Mouse (Mus musculus): Measurements from ENCODE around the gene Wdcp. TPM values are rescaled to one million over a fixed set of nuclear protein-coding genes. Genes with fewer than 3 reads are reported as not detected.
"Not testable (repeated sequence)": the region's sequence is repeated elsewhere in the genome, so short reads cannot be mapped to it uniquely, and the experiment has no call there.

Wdcp gene
- polyA plus RNA-seq, 1 experiment from 2014 or later = 17.1 TPM

- Histone ChIP-seq H3K4me3 (ENCODE audit: low read depth, low read length) (peak overlapping the region; percentile 42), H3K36me3 (ENCODE audit: control insufficient read depth, insufficient read depth, low read length) (no peaks in the 10 kb centered on the region), H3K27me3 (ENCODE audit: control insufficient read depth, insufficient read depth, low read length) (no peaks in the 10 kb centered on the region), H3K9ac (ENCODE audit: low read depth, low read length) (peak overlapping the region; percentile 72), H3K4me2 (peak overlapping the region; percentile 79), H3K4me1 (ENCODE audit: control insufficient read depth, insufficient read depth, low read length) (peaks cover 22% of the 10 kb centered on the region; the same call in 1 of the 2 replicates), H3K27ac (ENCODE audit: low read depth, low read length) (peak overlapping the region; percentile 84), H3K9me3 (replicated peaks; ENCODE audit: control insufficient read depth, low read length) (no peaks in the 10 kb centered on the region)
- ATAC-seq (replicated peaks; ENCODE audit: insufficient number of reproducible peaks, low FRiP score, low TSS enrichment) = no peak
- 63% methylated on average over 6 of the region's 6 CpGs for WGBS (ENCODE audit: insufficient replicate concordance)
Measured at GRCm38 (mm10) chr12:4873531-4873930, 30.4 kb downstream of the Wdcp start.

DNA sequence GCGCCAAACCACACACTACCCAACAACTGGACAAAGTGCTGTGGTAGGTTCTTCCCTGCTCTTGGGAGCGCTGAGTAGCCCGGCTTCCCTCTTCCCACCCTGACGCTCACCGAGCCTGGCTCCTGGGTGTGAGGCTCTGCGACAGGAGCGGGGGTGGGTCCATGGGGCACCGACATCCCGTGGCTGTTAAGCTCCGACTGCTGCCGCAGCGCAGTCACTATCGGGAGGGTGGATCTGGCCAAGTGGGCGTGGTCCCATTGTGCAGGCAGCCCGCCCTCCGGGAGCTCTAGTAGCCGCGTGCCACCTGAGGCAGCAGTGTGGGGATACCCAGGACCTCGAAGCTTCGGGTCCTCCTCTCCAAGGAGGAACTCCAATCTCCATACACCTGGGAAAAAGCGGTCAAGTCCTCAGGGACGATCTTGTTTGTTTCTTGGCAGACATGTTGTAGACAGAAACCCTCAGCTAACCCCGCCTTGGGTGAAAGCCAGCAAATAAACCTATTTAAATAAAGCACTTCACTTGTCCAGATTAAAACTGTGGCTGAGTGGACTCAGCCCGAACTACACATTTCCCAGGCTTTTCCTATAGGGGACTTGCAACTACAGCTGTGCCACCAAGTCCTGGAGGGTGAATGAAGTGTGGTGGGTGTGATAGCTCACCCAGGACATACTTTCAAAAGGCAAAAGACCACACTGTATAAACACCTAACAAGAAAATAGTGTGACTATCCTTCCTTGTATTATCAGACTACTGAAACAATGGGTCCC lies 31.2 kb downstream of the Wdcp start, which contains the start of gene Mfsd2b:
TSS of gene Mfsd2b (minus strand) at position 199 of the 767 bp plus-strand sequence.
- peak within 1 kb of the TSS; percentile 72 for H3K9ac ChIP-seq (ENCODE audit: low read depth, low read length)
- peaks cover 21% of the 10 kb centered on the region; the same call in 1 of the 2 replicates for H3K4me1 ChIP-seq (ENCODE audit: control insufficient read depth, insufficient read depth, low read length)
- peaks cover 2% of the 10 kb centered on the region; the same call in 1 of the 2 replicates for H3K36me3 ChIP-seq (ENCODE audit: control insufficient read depth, insufficient read depth, low read length)
- peak within 1 kb of the TSS; percentile 84 for H3K27ac ChIP-seq (ENCODE audit: low read depth, low read length)
- peak within 1 kb of the TSS; percentile 79 for H3K4me2 ChIP-seq
- H3K9me3 ChIP-seq (replicated peaks; ENCODE audit: control insufficient read depth, low read length) = no peaks in the 10 kb centered on the region
- H3K4me3 ChIP-seq (ENCODE audit: low read depth, low read length) = peak within 1 kb of the TSS; percentile 42
- no peaks in the 10 kb centered on the region for H3K27me3 ChIP-seq (ENCODE audit: control insufficient read depth, insufficient read depth, low read length)
- 4% methylated on average over 24 of the region's 24 CpGs for WGBS (ENCODE audit: insufficient replicate concordance)
- peak; percentile 89 for ATAC-seq (replicated peaks; ENCODE audit: insufficient number of reproducible peaks, low FRiP score, low TSS enrichment)

DNA sequence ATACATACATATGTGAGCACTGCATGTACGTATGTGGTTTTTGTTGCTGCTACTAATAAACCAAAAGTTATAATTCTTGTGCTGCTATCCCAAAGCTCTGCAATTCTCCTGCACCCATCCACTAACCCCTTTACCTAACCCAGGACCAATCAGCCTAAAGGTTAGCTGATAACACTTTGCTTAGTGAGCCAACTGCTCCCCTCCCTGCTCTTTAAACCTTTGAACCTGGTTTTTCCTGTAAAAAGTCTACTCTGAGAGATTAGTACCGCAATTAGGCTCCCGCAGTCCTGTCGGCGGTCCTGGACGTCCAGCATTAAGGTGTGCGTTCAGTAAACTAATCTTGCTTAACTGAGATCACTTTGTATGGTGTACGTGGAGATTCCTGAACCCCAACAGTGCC lies 32.5 kb downstream of the Wdcp start:
- no peak overlapping the region for H3K4me3 ChIP-seq (ENCODE audit: low read depth, low read length)
- WGBS (ENCODE audit: insufficient replicate concordance) = 83% methylated on average over 8 of the region's 8 CpGs

DNA sequence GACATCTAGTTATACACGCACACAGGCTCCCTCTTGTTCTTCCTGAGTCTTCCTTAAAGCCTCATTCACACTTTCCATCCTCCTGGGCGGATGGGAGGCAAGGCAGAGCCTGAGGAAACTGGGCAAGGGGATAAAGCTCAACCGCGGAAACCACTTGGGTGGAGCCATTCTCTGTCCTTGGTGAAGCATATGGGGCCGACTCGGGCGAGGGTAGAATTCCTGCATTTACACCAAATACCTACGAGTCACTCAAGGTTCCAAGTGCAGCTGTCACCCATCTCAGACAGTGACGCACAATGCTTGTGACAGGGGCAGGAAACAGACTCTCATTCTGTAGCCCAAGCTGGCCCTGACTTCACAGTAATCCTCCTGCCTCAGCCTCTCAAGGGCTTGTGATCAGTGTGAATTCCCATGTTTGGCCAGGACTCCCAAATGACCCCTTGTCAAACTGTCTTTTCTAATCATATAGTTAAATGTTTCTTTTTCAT lies 35.2 kb downstream of the Wdcp start:
- Histone ChIP-seq H3K27ac (ENCODE audit: low read depth, low read length) (no peak overlapping the region), H3K4me3 (ENCODE audit: low read depth, low read length) (no peak overlapping the region), H3K9me3 (replicated peaks; ENCODE audit: control insufficient read depth, low read length) (no peaks in the 10 kb centered on the region), H3K36me3 (ENCODE audit: control insufficient read depth, insufficient read depth, low read length) (peaks cover 5% of the 10 kb centered on the region), H3K4me2 (no peak overlapping the region), H3K27me3 (ENCODE audit: control insufficient read depth, insufficient read depth, low read length) (no peaks in the 10 kb centered on the region), H3K9ac (ENCODE audit: low read depth, low read length) (no peak overlapping the region), H3K4me1 (ENCODE audit: control insufficient read depth, insufficient read depth, low read length) (peaks cover 13% of the 10 kb centered on the region; the same call in 1 of the 2 replicates)
- WGBS (ENCODE audit: insufficient replicate concordance) = 59% methylated on average over 9 of the region's 9 CpGs
- ATAC-seq (replicated peaks; ENCODE audit: insufficient number of reproducible peaks, low FRiP score, low TSS enrichment) = no peak

More for the DNA sequence above, 32.5 kb downstream of the Wdcp start:
- peaks cover 3% of the 10 kb centered on the region for H3K36me3 ChIP-seq (ENCODE audit: control insufficient read depth, insufficient read depth, low read length)
- no peak overlapping the region for H3K4me2 ChIP-seq
- H3K4me1 ChIP-seq (ENCODE audit: control insufficient read depth, insufficient read depth, low read length) = peaks cover 20% of the 10 kb centered on the region; the same call in 1 of the 2 replicates
- no peak overlapping the region for H3K27ac ChIP-seq (ENCODE audit: low read depth, low read length)
- ATAC-seq (replicated peaks; ENCODE audit: insufficient number of reproducible peaks, low FRiP score, low TSS enrichment) = no peak
- no peak overlapping the region for H3K9ac ChIP-seq (ENCODE audit: low read depth, low read length)
- no peaks in the 10 kb centered on the region for H3K9me3 ChIP-seq (replicated peaks; ENCODE audit: control insufficient read depth, low read length)
- no peaks in the 10 kb centered on the region for H3K27me3 ChIP-seq (ENCODE audit: control insufficient read depth, insufficient read depth, low read length)

- H3K4me3 ChIP-seq (ENCODE audit: low read depth, low read length) = no peak overlapping the region
- no peak overlapping the region for H3K9ac ChIP-seq (ENCODE audit: low read depth, low read length)
- WGBS (ENCODE audit: insufficient replicate concordance) = 92% methylated on average over 5 of the region's 5 CpGs
- ATAC-seq (replicated peaks; ENCODE audit: insufficient number of reproducible peaks, low FRiP score, low TSS enrichment) = no peak
- peaks cover 8% of the 10 kb centered on the region; the same call in 1 of the 2 replicates for H3K4me1 ChIP-seq (ENCODE audit: control insufficient read depth, insufficient read depth, low read length)
- peaks cover 5% of the 10 kb centered on the region for H3K36me3 ChIP-seq (ENCODE audit: control insufficient read depth, insufficient read depth, low read length)
- no peaks in the 10 kb centered on the region for H3K27me3 ChIP-seq (ENCODE audit: control insufficient read depth, insufficient read depth, low read length)
- H3K27ac ChIP-seq (ENCODE audit: low read depth, low read length) = no peak overlapping the region
- H3K9me3 ChIP-seq (replicated peaks; ENCODE audit: control insufficient read depth, low read length) = no peaks in the 10 kb centered on the region
- H3K4me2 ChIP-seq = no peak overlapping the region
Measured at GRCm38 (mm10) chr12:4879048-4879447, 35.9 kb downstream of the Wdcp start.

DNA sequence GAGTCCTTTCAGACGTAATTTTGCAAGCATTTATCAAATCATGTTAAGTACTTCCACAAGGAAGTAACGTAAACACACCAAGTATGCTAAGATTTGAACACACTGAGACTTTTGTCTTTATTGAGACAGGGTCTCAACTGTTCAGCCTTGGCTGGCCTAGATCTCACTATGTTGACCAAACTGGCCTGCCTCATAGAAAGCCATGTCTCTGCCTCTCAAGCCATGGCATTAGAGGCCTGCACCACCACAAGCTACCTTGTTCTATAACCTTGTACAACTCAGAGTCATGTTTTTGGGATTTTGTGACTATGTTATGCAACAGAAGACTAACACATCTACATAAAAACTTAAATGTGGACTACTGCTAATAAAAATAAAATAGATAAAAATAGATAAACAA lies 39.0 kb downstream of the Wdcp start:
- Histone ChIP-seq H3K36me3 (ENCODE audit: control insufficient read depth, insufficient read depth, low read length) (peaks cover 5% of the 10 kb centered on the region), H3K9me3 (replicated peaks; ENCODE audit: control insufficient read depth, low read length) (no peaks in the 10 kb centered on the region), H3K4me2 (no peak overlapping the region), H3K4me1 (ENCODE audit: control insufficient read depth, insufficient read depth, low read length) (no peaks in the 10 kb centered on the region), H3K4me3 (ENCODE audit: low read depth, low read length) (no peak overlapping the region), H3K9ac (ENCODE audit: low read depth, low read length) (no peak overlapping the region), H3K27ac (ENCODE audit: low read depth, low read length) (no peak overlapping the region), H3K27me3 (ENCODE audit: control insufficient read depth, insufficient read depth, low read length) (no peaks in the 10 kb centered on the region)
- ATAC-seq (replicated peaks; ENCODE audit: insufficient number of reproducible peaks, low FRiP score, low TSS enrichment) = no peak
- 81% methylated on average over 2 of the region's 2 CpGs for WGBS (ENCODE audit: insufficient replicate concordance)

- ATAC-seq (replicated peaks; ENCODE audit: insufficient number of reproducible peaks, low FRiP score, low TSS enrichment) = no peak
- peaks cover 2% of the 10 kb centered on the region; the same call in 1 of the 2 replicates for H3K36me3 ChIP-seq (ENCODE audit: control insufficient read depth, insufficient read depth, low read length)
- no peaks in the 10 kb centered on the region for H3K27me3 ChIP-seq (ENCODE audit: control insufficient read depth, insufficient read depth, low read length)
- no peak overlapping the region for H3K27ac ChIP-seq (ENCODE audit: low read depth, low read length)
- no peaks in the 10 kb centered on the region for H3K9me3 ChIP-seq (replicated peaks; ENCODE audit: control insufficient read depth, low read length)
- H3K4me2 ChIP-seq = no peak overlapping the region
- WGBS (ENCODE audit: insufficient replicate concordance) = 80% methylated on average over 1 of the region's 1 CpGs
- peaks cover 5% of the 10 kb centered on the region; the same call in 1 of the 2 replicates for H3K4me1 ChIP-seq (ENCODE audit: control insufficient read depth, insufficient read depth, low read length)
- no peak overlapping the region for H3K4me3 ChIP-seq (ENCODE audit: low read depth, low read length)
- H3K9ac ChIP-seq (ENCODE audit: low read depth, low read length) = no peak overlapping the region
Measured at GRCm38 (mm10) chr12:4885062-4885461, 42.0 kb downstream of the Wdcp start.

DNA sequence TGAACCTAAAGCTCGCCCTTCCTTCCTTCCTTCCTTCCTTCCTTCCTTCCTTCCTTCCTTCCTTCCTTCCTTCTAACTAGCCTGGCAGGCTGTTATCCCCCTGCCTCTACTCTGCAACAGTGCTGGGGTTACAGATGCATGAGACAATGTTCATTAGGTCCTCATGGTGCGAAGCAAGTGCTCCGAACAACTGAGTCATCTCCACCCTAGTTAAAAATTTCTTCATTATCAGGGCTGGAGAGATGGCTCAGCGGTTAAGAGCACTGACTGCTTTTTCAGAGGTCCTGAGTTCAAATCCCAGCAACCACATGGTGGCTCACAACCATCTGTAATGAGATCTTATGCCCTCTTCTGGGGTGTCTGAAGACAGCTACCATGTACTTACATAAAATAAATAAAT lies 43.5 kb downstream of the Wdcp start:
- WGBS (ENCODE audit: insufficient replicate concordance) = 94% methylated on average over 4 of the region's 4 CpGs
- not testable (repeated sequence) for H3K4me1 ChIP-seq (ENCODE audit: control insufficient read depth, insufficient read depth, low read length); ATAC-seq (replicated peaks; ENCODE audit: insufficient number of reproducible peaks, low FRiP score, low TSS enrichment); H3K4me3 ChIP-seq (ENCODE audit: low read depth, low read length); H3K9me3 ChIP-seq (replicated peaks; ENCODE audit: control insufficient read depth, low read length); H3K27ac ChIP-seq (ENCODE audit: low read depth, low read length); H3K36me3 ChIP-seq (ENCODE audit: control insufficient read depth, insufficient read depth, low read length); H3K9ac ChIP-seq (ENCODE audit: low read depth, low read length); H3K4me2 ChIP-seq; H3K27me3 ChIP-seq (ENCODE audit: control insufficient read depth, insufficient read depth, low read length)

Measured in heart, embryonic 11.5 days (tissue).